Mouse (Mus musculus) liver, embryonic 14.5 days (tissue): ENCODE data around the gene Fras1.

Experiments
- CTCF ChIP-seq: IDR thresholded peaks from 2 replicates; pipeline ENCODE4 v1.5.1; 2016; ENCODE audit warnings: antibody characterized with exemption, low read depth, control low read depth
- EP300 ChIP-seq: IDR thresholded peaks from 2 replicates; pipeline ENCODE4 v1.6.1; 2016; ENCODE audit warnings: antibody characterized with exemption, low read depth

DNA sequence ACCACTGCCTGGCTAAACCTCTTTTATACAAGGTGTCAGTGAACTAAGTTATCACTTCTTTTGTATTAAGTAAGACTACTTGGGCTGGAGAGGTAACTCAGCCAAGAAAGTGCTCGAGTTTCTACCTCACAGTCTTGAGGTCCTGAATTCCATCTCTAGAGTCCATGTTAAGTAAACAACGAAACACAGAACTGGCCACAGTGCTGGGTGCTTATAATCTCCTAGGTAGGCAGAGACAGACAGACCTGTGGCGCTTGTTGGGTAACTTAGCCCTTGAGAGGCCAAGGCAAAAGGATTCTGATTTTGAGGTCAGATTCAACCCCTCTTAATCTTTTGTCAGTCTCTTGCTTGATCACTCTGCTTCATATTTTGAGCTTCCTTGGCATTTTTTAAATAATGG lies 156.8 kb downstream of the Fras1 start:
- no peak for TF ChIP-seq CTCF
- no peak for TF ChIP-seq EP300
